Mouse (Mus musculus) T-helper 17 cell (primary cell): ENCODE results near the gene Dad1.

Source experiments
- in situ Hi-C, 2 experiments: fragments of 300-600 bp; cut with MboI, MseI; formaldehyde crosslinking; loops; 1 replicate in 1 of 2; 2 replicates in 1 of 2; pipeline ENCODE4 v1.15.1; 2025; ENCODE audit warnings: high pct_unique_total_duplicates in 2 of 2

Dad1 gene

DNA sequence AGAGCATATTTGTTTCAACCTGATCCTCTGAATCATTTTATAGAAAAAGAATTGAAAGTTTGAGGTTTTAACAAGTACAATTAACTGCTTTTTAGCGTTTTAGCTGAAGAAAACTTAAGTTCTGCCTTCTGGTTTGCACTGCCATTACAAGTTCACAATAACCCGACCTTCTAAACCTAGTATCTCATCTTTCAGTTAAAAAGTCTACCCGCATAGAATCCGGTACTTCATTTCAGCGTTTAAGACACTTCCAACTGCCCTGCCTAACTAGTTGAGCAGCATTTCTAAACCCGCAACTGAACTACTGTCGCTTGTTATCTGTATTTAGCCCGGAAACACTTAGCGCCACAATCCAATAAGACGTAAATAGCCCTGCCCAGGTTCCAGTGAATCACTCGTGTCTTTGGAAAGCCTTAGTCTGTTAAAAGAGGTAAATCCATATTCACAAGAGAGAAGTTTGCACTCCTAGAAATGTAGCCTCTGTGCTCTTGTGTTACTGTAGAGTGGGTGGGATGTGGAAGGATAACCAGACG is 832 bp upstream of the Dad1 start:
- in situ Hi-C loops = loop anchor here in 1 of 2 experiments (25.0 kb wide), 1 partner anchor 1258 kb away; the partner anchor contains the start of genes Cpne6 and Nrl

DNA sequence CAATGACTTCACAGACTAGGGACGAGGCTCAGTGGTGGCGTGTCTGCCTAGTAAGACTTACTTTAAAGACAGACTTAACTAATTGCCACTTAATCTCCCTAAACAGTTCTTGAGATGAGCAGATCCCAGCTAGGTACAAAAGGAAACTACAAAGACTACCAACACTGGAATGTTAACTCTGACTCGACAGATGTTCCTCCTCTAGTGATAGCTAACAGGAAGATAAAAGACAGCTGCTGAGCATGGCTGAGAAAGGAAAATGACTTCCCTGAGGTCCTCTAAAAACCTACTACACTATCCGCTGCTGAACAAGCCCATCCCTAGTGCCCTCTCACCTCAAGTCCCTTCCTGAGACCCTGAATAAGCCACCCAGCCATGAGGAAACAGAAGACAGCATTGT is 3.8 kb downstream of the Dad1 start:
- in situ Hi-C loops = loop anchor here in 1 of 2 experiments (25.0 kb wide), 1 partner anchor 1262 kb away; the partner anchor contains the start of genes Cpne6 and Nrl

DNA sequence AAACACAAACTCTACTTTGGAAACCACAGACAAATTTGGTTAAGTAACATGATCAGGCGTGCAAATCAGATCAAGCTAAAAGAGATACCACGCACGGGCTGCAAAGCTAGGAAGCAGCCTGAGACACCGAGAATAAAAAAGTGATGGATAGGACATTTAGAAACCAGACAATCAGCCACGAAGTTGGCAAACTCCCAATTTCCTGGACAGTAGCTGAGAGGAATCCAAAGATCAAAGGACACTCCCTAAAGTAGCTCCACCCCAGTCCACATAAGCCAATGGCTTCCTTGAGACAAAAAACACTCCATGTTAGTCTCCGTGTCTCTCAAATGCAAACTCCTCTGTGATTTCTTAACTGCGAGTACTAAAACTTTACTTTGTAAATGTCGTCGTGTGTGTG is 4.6 kb downstream of the Dad1 start:
- in situ Hi-C loops = loop anchor here in 1 of 2 experiments (25.0 kb wide), 1 partner anchor 1638 kb away; the partner anchor contains the start of genes Cbln3 and Khnyn

DNA sequence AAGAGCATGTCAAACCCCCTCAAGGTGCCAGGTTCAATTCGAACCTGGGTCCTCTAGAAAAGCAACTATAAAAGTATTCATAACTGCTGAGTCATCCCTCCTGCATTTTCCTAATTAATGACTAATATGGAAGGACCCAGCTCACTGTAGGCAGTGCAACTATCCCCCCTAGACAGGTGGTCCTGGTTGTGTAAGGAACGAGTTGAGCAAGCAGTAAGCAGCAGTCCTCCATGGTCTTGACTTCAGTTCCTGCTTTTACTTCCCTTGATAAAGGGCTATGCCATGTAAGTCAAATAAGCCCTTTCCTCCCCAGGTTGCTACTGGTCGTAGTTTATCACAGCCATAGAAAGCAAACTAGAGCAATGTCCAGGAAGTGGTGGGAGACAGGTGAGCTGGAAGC is 7.7 kb downstream of the Dad1 start:
- in situ Hi-C loops = loop anchor here in 1 of 2 experiments (25.0 kb wide), 1 partner anchor 1641 kb away; the partner anchor contains the start of genes Cbln3 and Khnyn

DNA sequence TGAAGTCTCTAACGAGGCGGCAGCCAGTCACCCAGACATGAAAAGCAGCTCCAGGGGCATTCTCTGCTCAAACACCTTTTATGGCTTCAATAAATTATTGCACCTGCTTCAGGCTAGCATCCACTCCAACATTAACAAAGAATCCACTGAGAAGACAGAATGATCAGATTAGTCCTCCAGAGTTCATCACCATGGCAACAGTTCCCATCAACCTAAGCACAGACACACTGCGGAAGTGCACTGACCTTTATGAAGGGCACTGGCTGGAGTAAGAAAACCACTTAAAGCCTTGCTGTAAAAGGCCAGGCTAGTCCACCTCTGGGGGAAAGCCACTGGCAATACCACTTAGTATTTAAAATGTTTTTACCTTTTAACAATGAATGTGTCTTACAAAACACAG is 9.7 kb downstream of the Dad1 start:
- in situ Hi-C loops = loop anchor here in 1 of 2 experiments (25.0 kb wide), 1 partner anchor 1643 kb away; the partner anchor contains the start of genes Cbln3 and Khnyn

DNA sequence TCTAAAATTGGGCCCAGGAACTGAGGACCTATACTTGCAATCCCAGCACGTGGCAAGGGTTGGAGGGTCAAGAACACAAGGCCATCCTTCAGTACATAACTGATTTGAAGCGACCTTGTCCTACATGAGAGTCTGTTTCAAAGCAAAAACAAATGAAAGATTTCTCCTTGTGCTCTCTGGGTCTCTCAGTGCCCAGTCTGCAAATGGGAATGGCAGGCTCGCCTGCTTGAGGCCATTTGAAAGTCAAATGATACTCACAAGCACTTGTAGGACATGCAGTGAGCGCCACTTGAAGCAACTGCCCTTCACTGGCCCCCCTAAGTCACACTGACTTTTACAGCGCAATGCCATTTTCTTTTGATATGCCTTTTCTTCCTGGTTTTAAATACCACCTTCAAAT is 13.4 kb downstream of the Dad1 start:
- in situ Hi-C loops = loop anchor here in 1 of 2 experiments (25.0 kb wide), 1 partner anchor 1647 kb away; the partner anchor contains the start of genes Cbln3 and Khnyn

DNA sequence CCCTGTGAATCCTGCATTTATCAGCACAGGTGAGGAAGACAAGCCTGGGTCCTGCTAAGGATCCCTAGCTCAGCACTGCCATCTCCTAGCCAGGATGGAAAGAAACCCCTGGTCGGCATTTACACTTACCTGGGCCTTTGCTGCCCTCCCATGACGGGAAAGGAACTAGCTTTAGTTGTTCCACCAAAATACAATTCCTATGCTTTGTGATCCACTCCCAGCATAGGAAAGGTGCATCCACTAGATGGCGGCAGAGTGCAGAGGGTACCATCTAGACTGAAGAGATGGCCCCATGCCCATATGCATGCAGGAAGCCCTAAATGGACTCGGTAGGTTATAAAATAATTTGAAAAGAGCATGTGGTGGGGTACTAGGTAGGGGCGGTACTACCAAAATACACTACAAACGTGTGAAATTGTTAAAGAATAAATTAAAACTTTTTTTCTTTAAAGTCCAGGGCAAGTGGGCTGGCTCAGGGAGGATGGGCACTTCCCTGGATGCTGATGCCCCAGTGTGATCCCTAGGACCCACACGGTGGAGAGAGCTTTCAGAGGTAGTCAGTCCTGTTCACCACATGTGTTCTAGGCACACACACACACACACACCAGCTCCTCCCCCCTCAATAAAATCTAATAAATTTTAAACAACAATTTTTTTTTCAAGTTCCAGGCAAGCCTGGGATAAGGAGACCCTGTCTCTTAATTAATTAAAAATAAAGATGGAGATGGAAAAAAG is 14.7 kb downstream of the Dad1 start:
- in situ Hi-C loops = loop anchor here (5.0 to 25.0 kb wide), 3 partner anchors 88 to 1648 kb away; partner anchors contain the start of genes Cbln3 (in 1 of the 2), Khnyn (in 1 of the 2) and Mrpl52 (in 1 of the 2)

DNA sequence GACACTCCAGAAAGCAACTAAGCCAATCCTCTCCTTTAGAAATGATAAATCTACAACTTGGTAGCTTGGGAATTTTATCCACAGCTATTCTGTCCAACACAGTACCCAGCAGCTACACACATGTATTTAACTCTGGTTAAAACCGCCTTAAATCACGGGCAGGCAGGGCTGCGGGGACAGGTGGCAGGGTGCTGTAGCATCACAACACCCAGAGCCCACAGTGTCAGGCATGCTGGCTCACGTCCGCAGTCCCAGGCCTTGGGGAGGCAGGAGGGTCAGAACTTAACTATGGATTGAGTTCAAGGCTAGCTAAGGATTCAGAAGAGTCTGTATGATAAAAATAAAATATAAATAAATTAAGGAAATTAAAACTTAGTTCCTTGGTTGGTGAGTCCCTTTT is 17.0 kb downstream of the Dad1 start:
- in situ Hi-C loops = loop anchor here (5.0 to 25.0 kb wide), 3 partner anchors 90 to 1650 kb away; partner anchors contain the start of genes Cbln3 (in 1 of the 2), Khnyn (in 1 of the 2) and Mrpl52 (in 1 of the 2)

DNA sequence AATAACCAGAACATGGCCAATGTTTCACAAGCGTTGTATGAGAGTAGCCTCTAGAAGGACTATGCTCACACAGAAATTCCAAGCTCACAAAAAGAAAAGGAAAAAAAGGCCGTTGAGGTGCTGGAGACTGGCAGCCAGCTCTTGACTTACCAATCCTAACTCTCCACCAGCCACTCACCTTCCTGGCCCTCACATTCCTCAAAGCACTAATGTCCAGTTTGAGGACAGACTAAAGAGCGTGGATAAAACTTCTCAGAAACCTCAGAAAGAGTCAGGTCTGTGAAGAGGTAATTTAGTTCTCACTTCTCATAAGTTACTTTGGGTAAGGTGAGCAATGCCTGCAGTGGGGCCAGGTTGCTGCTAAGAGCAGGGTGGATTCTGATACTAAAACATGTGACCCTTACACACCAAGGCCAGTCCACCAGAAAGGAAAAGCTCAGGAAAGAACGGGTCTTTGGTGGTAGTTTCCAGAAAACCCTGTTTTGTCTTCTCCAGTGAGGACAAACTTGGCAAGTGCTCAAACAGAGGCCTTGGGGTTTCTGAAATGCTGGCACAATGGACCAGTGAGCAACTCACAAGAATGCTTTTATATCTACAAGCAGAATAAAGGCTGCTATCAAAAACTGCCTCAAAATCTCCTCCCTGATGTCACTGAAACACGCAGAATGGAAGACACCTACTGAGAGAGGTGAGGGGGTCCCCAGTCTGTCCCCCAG is 17.9 kb downstream of the Dad1 start:
- in situ Hi-C loops = loop anchor here (5.0 to 25.0 kb wide), 3 partner anchors 91 to 1651 kb away; partner anchors contain the start of genes Cbln3 (in 1 of the 2), Khnyn (in 1 of the 2) and Mrpl52 (in 1 of the 2)

DNA sequence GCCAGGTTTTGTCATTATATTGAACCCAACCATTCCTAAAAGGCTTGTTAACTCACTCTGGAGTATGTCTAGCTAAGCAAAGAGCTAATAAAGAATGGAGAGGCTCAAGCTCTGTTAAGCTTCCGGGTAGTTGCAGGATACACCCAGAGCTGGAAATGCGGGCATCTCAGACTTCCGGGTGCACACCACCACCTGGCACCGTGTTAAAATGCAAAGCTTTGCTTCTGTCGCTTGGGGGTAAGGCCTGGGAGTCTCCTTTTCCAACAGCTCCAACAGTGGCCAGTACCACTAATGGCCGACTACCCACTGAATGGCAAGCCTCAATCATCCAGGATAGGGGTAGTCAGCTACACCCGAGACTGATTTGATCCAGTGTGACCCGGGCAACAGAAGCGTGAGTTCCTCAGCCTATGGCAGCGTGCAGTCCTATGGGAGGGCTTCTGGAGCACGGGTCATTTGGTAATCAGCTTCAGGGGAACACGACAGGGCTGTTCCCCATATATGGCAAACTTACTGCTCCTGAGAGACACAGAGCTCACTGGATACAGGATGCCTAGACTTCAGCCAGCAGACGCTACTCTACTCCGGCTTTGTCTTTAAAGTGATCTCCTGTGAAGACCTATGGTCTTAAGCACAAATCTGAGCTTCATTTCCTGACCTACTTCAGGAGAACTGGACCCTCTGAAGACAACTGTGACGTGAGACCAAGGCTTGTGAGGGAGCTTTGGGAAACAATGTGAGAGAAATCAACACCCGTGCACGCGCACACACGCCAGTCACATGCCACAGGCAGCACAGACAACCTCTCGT is 19.5 kb downstream of the Dad1 start:
- in situ Hi-C loops = loop anchor here (5.0 to 25.0 kb wide), 3 partner anchors 93 to 1653 kb away; partner anchors contain the start of genes Cbln3 (in 1 of the 2), Khnyn (in 1 of the 2) and Mrpl52 (in 1 of the 2)

DNA sequence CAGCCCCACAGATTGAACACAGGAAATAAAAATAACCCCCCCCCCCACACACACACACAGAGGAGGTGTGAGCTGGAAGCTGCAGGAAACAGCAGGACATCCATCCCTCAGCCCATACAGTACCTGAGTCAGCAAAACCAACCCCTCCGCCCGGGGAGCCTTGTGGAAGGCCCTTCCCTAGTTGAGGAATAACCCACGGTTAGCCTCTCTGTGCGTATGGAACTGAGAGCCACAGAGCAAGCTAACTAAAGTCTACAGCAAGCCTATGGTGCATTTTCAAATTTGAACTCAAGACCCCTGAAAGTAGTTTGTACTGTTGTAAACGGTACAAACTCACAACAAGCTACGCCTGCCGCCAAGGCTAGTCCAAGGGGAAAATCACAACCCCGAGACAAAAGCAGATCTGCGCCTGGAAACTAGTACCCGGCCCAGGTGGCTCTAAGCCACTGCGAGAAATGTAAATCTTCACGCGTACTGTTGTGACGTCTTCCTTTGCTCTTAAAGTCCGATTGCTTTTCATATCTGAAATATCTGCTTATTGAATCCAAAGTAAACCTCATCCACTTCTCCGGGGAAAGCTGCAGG is 20.3 kb downstream of the Dad1 start:
- in situ Hi-C loops = loop anchor here (10.0 to 25.0 kb wide), 2 partner anchors 191 to 1654 kb away; partner anchors contain the start of genes Cbln3 (in 1 of the 2), Khnyn (in 1 of the 2) and Mrpl52 (in 1 of the 2)

DNA sequence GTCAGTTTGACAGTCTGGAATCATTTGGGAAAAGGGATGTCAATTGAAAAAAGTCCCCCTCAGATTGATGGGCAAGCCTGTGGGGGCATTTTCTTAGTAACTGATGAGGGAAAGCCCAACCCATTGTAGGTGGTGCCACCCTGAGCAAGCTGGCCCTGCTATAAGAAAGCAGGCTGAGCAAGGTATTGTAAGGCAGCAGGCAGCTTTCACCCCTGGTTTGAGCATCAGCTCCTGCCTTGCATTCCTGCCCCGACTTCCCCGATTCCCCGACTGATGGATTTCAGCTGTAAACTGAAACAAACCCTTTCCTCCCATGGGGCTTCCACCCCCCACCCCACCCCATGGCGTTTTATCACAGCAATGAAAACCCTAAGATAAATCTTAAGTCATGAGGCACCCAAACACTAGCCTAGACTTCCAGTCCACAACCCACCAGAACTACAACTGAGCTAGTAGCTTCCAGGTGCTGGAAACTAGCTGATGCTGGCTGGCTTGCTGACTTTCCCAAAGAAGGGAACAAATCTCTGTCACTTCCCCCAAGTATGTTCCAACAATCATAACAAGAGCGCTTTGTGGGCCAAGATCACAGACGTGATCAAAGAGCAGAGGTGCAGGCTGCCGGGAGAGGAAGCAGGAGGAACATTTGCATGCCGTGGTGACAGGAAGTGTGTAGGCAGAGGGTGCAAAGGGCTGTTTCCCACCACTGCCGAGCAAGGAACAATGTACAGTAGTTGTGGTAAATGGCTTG is 20.9 kb downstream of the Dad1 start:
- in situ Hi-C loops = loop anchor here (10.0 to 25.0 kb wide), 2 partner anchors 192 to 1654 kb away; partner anchors contain the start of genes Cbln3 (in 1 of the 2), Khnyn (in 1 of the 2) and Mrpl52 (in 1 of the 2)

DNA sequence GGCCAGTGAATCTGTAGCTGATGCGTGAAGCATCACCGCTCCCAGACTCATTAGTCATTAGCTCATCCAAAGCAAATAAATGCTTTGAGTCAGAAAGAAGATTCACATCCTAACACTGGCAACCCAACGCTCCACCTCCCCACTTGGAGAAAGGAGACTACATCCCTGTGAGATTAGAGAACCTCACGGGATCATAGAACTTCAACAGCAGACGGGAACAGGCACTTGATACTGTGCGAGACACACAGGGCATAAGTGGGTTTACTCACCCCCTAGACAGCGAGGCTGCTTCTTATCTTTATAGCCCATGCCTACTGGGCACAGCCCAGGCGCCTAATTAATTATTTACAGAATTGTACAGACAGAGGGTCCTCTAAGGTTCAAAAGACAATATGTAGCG is 21.8 kb downstream of the Dad1 start:
- in situ Hi-C loops = loop anchor here (10.0 to 25.0 kb wide), 2 partner anchors 193 to 1655 kb away; partner anchors contain the start of genes Cbln3 (in 1 of the 2), Khnyn (in 1 of the 2) and Mrpl52 (in 1 of the 2)

DNA sequence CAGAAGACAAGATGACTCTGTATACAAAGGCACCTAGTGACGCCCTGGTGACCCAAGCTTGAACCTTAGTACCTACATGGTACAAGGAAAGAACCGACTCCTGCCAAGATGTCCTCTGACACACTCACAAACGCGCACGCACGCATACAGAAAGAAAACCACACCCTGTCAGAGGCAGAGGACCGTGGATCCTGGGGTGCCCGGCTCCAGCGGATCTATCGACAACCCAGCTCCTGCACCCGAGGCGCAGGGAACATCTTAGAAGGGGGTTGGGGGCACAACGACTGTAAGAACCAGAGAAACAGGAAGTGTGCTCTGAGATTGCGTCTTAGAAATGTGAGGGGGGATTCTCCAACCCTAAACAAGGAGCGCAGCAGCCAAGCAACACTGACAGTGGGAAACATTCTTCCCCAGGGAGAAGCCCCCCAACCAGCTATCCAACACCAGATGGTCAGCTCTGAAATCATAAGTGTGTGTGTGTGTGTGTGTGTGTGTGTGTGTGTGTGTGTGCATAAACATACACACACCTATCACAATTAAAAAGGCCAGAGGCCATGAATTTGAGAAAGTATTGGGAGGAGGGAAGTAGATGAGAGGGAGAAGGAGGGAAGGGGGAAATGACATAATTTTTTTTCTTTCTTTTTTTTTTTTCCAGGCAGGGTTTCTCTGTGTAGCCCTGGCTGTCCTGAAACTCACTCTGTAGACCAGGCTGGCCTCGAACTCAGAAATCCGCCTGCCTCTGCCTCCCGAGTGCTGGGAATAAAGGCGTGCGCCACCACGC is 22.5 kb downstream of the Dad1 start:
- in situ Hi-C loops = loop anchor here (10.0 to 25.0 kb wide), 2 partner anchors 193 to 1656 kb away; partner anchors contain the start of genes Cbln3 (in 1 of the 2), Khnyn (in 1 of the 2) and Mrpl52 (in 1 of the 2)

DNA sequence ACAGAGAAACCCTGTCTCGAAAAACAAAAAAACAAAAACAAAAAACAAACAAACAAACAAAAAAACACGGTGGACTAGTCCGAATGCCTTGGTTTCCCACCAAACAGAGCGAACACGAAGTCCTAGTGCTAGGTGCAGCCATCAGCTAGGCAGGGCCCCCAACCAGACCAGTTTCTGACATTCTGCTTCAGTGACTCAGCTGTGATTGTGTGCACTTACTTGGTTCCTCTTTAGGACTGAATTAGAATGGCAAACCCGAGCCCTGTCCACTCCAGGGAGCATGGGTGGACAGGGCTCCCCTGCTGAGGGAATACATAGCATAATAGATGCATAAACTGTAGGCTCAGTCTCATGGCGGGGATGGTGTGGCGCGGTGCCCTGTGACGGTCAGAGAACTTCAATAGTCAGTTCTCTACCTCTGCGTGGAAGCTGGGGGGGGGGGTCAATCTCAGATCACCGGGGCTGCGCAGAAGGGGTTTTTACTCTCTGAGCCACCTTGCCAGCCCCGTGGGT is 23.2 kb downstream of the Dad1 start:
- in situ Hi-C loops = loop anchor here (10.0 to 25.0 kb wide), 2 partner anchors 194 to 1657 kb away; partner anchors contain the start of genes Cbln3 (in 1 of the 2), Khnyn (in 1 of the 2) and Mrpl52 (in 1 of the 2)

DNA sequence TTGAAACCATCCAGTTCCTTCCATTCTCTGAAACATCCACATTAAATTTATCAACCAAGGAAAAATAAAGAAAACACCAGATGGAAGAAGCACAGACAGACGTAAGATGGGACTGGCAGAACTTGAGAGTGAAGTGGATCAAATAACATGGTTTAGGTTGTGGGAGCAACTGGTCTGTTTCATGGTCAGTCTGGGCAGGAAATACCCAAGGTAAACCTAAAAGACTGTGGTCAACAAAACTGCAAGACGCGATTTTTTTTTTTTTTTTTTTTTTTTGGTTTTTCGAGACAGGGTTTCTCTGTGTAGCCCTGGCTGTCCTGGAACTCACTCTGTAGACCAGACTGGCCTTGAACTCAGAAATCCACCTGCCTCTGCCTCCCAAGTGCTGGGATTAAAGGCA is 24.1 kb downstream of the Dad1 start:
- in situ Hi-C loops = loop anchor here (10.0 to 25.0 kb wide), 2 partner anchors 195 to 1657 kb away; partner anchors contain the start of genes Cbln3 (in 1 of the 2), Khnyn (in 1 of the 2) and Mrpl52 (in 1 of the 2)
